Mouse (Mus musculus) myocyte (in vitro differentiated cells): ENCODE measurements around the gene Tmem56.

Experiments used
- MAX ChIP-seq: IDR thresholded peaks from one replicate; pipeline ENCODE4 v1.6.1; 2011; ENCODE audit warnings: low read depth, mild to moderate bottlenecking, control low read depth
- MYOD1 ChIP-seq, 3 experiments: IDR thresholded peaks; one replicate each; pipeline ENCODE4 v1.6.1; 2011; ENCODE audit warnings: control low read depth in 2 of 3, low read depth in 2 of 3, mild to moderate bottlenecking in 2 of 3, moderate library complexity in 1 of 3; ENCODE audit not compliant: insufficient read length in 2 of 3, control insufficient read depth in 1 of 3
- POLR2A ChIP-seq: IDR thresholded peaks from one replicate; pipeline ENCODE4 v1.6.1; 2011; ENCODE audit warnings: low read depth, mild to moderate bottlenecking, control low read depth, moderate library complexity; ENCODE audit not compliant: insufficient read length
- USF1 ChIP-seq: IDR thresholded peaks from one replicate; pipeline ENCODE4 v1.6.1; 2011; ENCODE audit warnings: low read depth, mild to moderate bottlenecking, control low read depth, moderate library complexity

- TF ChIP-seq MAX (no peak), POLR2A (no peak), MYOD1 (IDR thresholded peaks at IDR 0.05; ENCODE audit: control insufficient read depth in 1 of 3, insufficient read length in 2 of 3, low read depth in 2 of 3) (no peak), USF1 (no peak)
Measured at GRCm38 (mm10) chr3:121261251-121261650, 21.6 kb downstream of the Tmem56 start.
